Mouse (Mus musculus): ENCODE measurements around the gene Tmem80. TPM values are rescaled to one million over a fixed set of nuclear protein-coding genes. Genes with fewer than 3 reads are reported as not detected.

The Tmem80 gene
- total and polyA plus RNA-seq, 2 experiments from 2014 or later = 25.8 to 34.5 TPM

- Histone ChIP-seq H3K36me3 (ENCODE audit: insufficient read depth, low read length) (no peaks in the 10 kb centered on the region), H3K4me2 (ENCODE audit: low read depth, low read length, poor library complexity, severe bottlenecking) (no peak overlapping the region)
- ATAC-seq (ENCODE audit: low FRiP score) = no peak
Observed at GRCm38 (mm10) chr7:141374399-141374798, 46.9 kb downstream of the Tmem80 start.

GRCm38 (mm10) chr7:141379584-141379983, 52.0 kb downstream of the Tmem80 start:
- no peak overlapping the region for H3K9ac ChIP-seq (replicated peaks; ENCODE audit: low read length, poor library complexity, severe bottlenecking)
- H3K4me2 ChIP-seq (ENCODE audit: low read depth, low read length, poor library complexity, severe bottlenecking) = no peak overlapping the region
- H3K27ac ChIP-seq (ENCODE audit: low read depth, low read length) = no peak overlapping the region
- ATAC-seq (ENCODE audit: low FRiP score) (no peak), DNase-seq (ENCODE audit: low spot score) (no peak)
- H3K27me3 ChIP-seq (ENCODE audit: insufficient read depth, low read length) = no peaks in the 10 kb centered on the region
- WGBS = 69% methylated on average over 4 of the region's 4 CpGs
- no peaks in the 10 kb centered on the region for H3K9me3 ChIP-seq (ENCODE audit: low read length)
- no peak for TF ChIP-seq CTCF (IDR thresholded peaks at IDR 0.05)
- no peaks in the 10 kb centered on the region for H3K4me1 ChIP-seq (ENCODE audit: insufficient read depth, low read length)
- no peaks in the 10 kb centered on the region for H3K36me3 ChIP-seq (ENCODE audit: insufficient read depth, low read length)
- H3K4me3 ChIP-seq (ENCODE audit: low read depth, low read length) = no peak overlapping the region

More at GRCm38 (mm10) chr7:141374399-141374798, 46.9 kb downstream of the Tmem80 start:
- no peak for DNase-seq (ENCODE audit: low spot score)
- Histone ChIP-seq H3K9ac (replicated peaks; ENCODE audit: low read length, poor library complexity, severe bottlenecking) (no peak overlapping the region), H3K4me3 (ENCODE audit: low read depth, low read length) (no peak overlapping the region), H3K27me3 (ENCODE audit: insufficient read depth, low read length) (no peaks in the 10 kb centered on the region), H3K9me3 (ENCODE audit: low read length) (no peaks in the 10 kb centered on the region), H3K4me1 (ENCODE audit: insufficient read depth, low read length) (no peaks in the 10 kb centered on the region), H3K27ac (ENCODE audit: low read depth, low read length) (no peak overlapping the region)
- TF ChIP-seq CTCF (IDR thresholded peaks at IDR 0.05) = no peak

- Histone ChIP-seq H3K27ac (ENCODE audit: low read depth, low read length) (no peak overlapping the region), H3K9me3 (ENCODE audit: low read length) (no peaks in the 10 kb centered on the region), H3K4me3 (ENCODE audit: low read depth, low read length) (no peak overlapping the region), H3K4me1 (ENCODE audit: insufficient read depth, low read length) (no peaks in the 10 kb centered on the region), H3K27me3 (ENCODE audit: insufficient read depth, low read length) (no peaks in the 10 kb centered on the region), H3K36me3 (ENCODE audit: insufficient read depth, low read length) (no peaks in the 10 kb centered on the region), H3K9ac (replicated peaks; ENCODE audit: low read length, poor library complexity, severe bottlenecking) (no peak overlapping the region), H3K4me2 (ENCODE audit: low read depth, low read length, poor library complexity, severe bottlenecking) (no peak overlapping the region)
- no peak for TF ChIP-seq CTCF (IDR thresholded peaks at IDR 0.05)
- no peak for ATAC-seq (ENCODE audit: low FRiP score)
- 78% methylated on average over 4 of the region's 4 CpGs for WGBS
- DNase-seq (ENCODE audit: low spot score) = no peak
Observed at GRCm38 (mm10) chr7:141381068-141381835, 53.7 kb downstream of the Tmem80 start.

Other genes with a start within 250 kb of the Tmem80 start
- 0.49 TPM in 1 of 2 replicates, not detected in the other for gene Pkp3, start 249.5 kb upstream of the Tmem80 start, total RNA-seq (2014; rRNA removed)
- not detected in 2 replicates for gene Pkp3, start 249.5 kb upstream of the Tmem80 start, polyA plus RNA-seq (2015; fragmentation: Nextera tagmentation; extraction: Ambion mirVana)
- gene Sigirr, start 227.2 kb upstream of the Tmem80 start, total RNA-seq (2014; rRNA removed) = 1.1 and 3.9 TPM in 2 replicates
- gene Sigirr, start 227.2 kb upstream of the Tmem80 start, polyA plus RNA-seq (2015; fragmentation: Nextera tagmentation; extraction: Ambion mirVana) = 1.8 and 2.0 TPM in 2 replicates
- 0.33 and 1.1 TPM in 2 replicates for gene Ano9, start 209.9 kb upstream of the Tmem80 start, total RNA-seq (2014; rRNA removed)
- 0.50 and 0.72 TPM in 2 replicates for gene Ano9, start 209.9 kb upstream of the Tmem80 start, polyA plus RNA-seq (2015; fragmentation: Nextera tagmentation; extraction: Ambion mirVana)
- gene Ptdss2, start 205.4 kb upstream of the Tmem80 start, total RNA-seq (2014; rRNA removed) = 19.6 and 23.4 TPM in 2 replicates
- 90.9 and 91.0 TPM in 2 replicates for gene Ptdss2, start 205.4 kb upstream of the Tmem80 start, polyA plus RNA-seq (2015; fragmentation: Nextera tagmentation; extraction: Ambion mirVana)
- gene Rnh1, start 154.9 kb upstream of the Tmem80 start, total RNA-seq (2014; rRNA removed) = 39.1 and 47.1 TPM in 2 replicates
- 44.2 and 46.8 TPM in 2 replicates for gene Rnh1, start 154.9 kb upstream of the Tmem80 start, polyA plus RNA-seq (2015; fragmentation: Nextera tagmentation; extraction: Ambion mirVana)
- gene Hras, start 133.7 kb upstream of the Tmem80 start, total RNA-seq (2014; rRNA removed) = 109 and 113 TPM in 2 replicates
- 209 TPM in 2 replicates for gene Hras, start 133.7 kb upstream of the Tmem80 start, polyA plus RNA-seq (2015; fragmentation: Nextera tagmentation; extraction: Ambion mirVana)
- gene Lrrc56, start 133.6 kb upstream of the Tmem80 start, total RNA-seq (2014; rRNA removed) = 11.5 and 14.9 TPM in 2 replicates
- gene Lrrc56, start 133.6 kb upstream of the Tmem80 start, polyA plus RNA-seq (2015; fragmentation: Nextera tagmentation; extraction: Ambion mirVana) = 8.6 TPM in 2 replicates
- gene Lmntd2, start 113.7 kb upstream of the Tmem80 start, total RNA-seq (2014; rRNA removed) = not detected in 2 replicates
- gene Lmntd2, start 113.7 kb upstream of the Tmem80 start, polyA plus RNA-seq (2015; fragmentation: Nextera tagmentation; extraction: Ambion mirVana) = 0.10 and 0.36 TPM in 2 replicates
- gene Rassf7, start 111.9 kb upstream of the Tmem80 start, total RNA-seq (2014; rRNA removed) = 15.5 and 23.5 TPM in 2 replicates
- gene Rassf7, start 111.9 kb upstream of the Tmem80 start, polyA plus RNA-seq (2015; fragmentation: Nextera tagmentation; extraction: Ambion mirVana) = 20.7 and 21.7 TPM in 2 replicates
- 46.3 and 54.6 TPM in 2 replicates for gene Phrf1, start 99.0 kb upstream of the Tmem80 start, total RNA-seq (2014; rRNA removed)
- gene Phrf1, start 99.0 kb upstream of the Tmem80 start, polyA plus RNA-seq (2015; fragmentation: Nextera tagmentation; extraction: Ambion mirVana) = 35.1 and 39.5 TPM in 2 replicates
- 3.9 and 4.5 TPM in 2 replicates for gene Irf7, start 61.3 kb upstream of the Tmem80 start, total RNA-seq (2014; rRNA removed)
- 2.8 and 2.9 TPM in 2 replicates for gene Irf7, start 61.3 kb upstream of the Tmem80 start, polyA plus RNA-seq (2015; fragmentation: Nextera tagmentation; extraction: Ambion mirVana)
- gene Cdhr5, start 51.0 kb upstream of the Tmem80 start, total RNA-seq (2014; rRNA removed) = not detected in 2 replicates
- gene Cdhr5, start 51.0 kb upstream of the Tmem80 start, polyA plus RNA-seq (2015; fragmentation: Nextera tagmentation; extraction: Ambion mirVana) = not detected in 2 replicates
- 1.5 and 2.5 TPM in 2 replicates for gene Sct, start 48.6 kb upstream of the Tmem80 start, total RNA-seq (2014; rRNA removed)
- gene Sct, start 48.6 kb upstream of the Tmem80 start, polyA plus RNA-seq (2015; fragmentation: Nextera tagmentation; extraction: Ambion mirVana) = 3.3 and 4.3 TPM in 2 replicates
- gene Drd4, start 35.7 kb upstream of the Tmem80 start, total RNA-seq (2014; rRNA removed) = 0.55 and 0.61 TPM in 2 replicates
- gene Drd4, start 35.7 kb upstream of the Tmem80 start, polyA plus RNA-seq (2015; fragmentation: Nextera tagmentation; extraction: Ambion mirVana) = 0.73 and 0.98 TPM in 2 replicates
- 246 and 289 TPM in 2 replicates for gene Deaf1, start within 50 bp of the Tmem80 start, total RNA-seq (2014; rRNA removed)
- 291 and 306 TPM in 2 replicates for gene Deaf1, start within 50 bp of the Tmem80 start, polyA plus RNA-seq (2015; fragmentation: Nextera tagmentation; extraction: Ambion mirVana)
- 2.4 and 3.1 TPM in 2 replicates for gene Eps8l2, start 11.1 kb downstream of the Tmem80 start, total RNA-seq (2014; rRNA removed)
- gene Eps8l2, start 11.1 kb downstream of the Tmem80 start, polyA plus RNA-seq (2015; fragmentation: Nextera tagmentation; extraction: Ambion mirVana) = 0.48 and 0.74 TPM in 2 replicates
- 166 and 175 TPM in 2 replicates for gene Taldo1, start 64.5 kb downstream of the Tmem80 start, total RNA-seq (2014; rRNA removed)
- 245 and 255 TPM in 2 replicates for gene Taldo1, start 64.5 kb downstream of the Tmem80 start, polyA plus RNA-seq (2015; fragmentation: Nextera tagmentation; extraction: Ambion mirVana)
- gene Gatd1, start 86.4 kb downstream of the Tmem80 start, total RNA-seq (2014; rRNA removed) = 72.0 and 72.9 TPM in 2 replicates
- 47.7 and 48.9 TPM in 2 replicates for gene Gatd1, start 86.4 kb downstream of the Tmem80 start, polyA plus RNA-seq (2015; fragmentation: Nextera tagmentation; extraction: Ambion mirVana)
- gene Cend1, start 101.8 kb downstream of the Tmem80 start, total RNA-seq (2014; rRNA removed) = 167 and 195 TPM in 2 replicates
- 194 and 233 TPM in 2 replicates for gene Cend1, start 101.8 kb downstream of the Tmem80 start, polyA plus RNA-seq (2015; fragmentation: Nextera tagmentation; extraction: Ambion mirVana)
- gene Slc25a22, start 110.2 kb downstream of the Tmem80 start, total RNA-seq (2014; rRNA removed) = 148 and 152 TPM in 2 replicates
- 118 and 121 TPM in 2 replicates for gene Slc25a22, start 110.2 kb downstream of the Tmem80 start, polyA plus RNA-seq (2015; fragmentation: Nextera tagmentation; extraction: Ambion mirVana)
- 1.4 and 1.6 TPM in 2 replicates for gene Pidd1, start 116.3 kb downstream of the Tmem80 start, total RNA-seq (2014; rRNA removed)
- gene Pidd1, start 116.3 kb downstream of the Tmem80 start, polyA plus RNA-seq (2015; fragmentation: Nextera tagmentation; extraction: Ambion mirVana) = 1.1 and 1.3 TPM in 2 replicates
- gene Rplp2, start 119.6 kb downstream of the Tmem80 start, total RNA-seq (2014; rRNA removed) = 180 and 197 TPM in 2 replicates
- gene Rplp2, start 119.6 kb downstream of the Tmem80 start, polyA plus RNA-seq (2015; fragmentation: Nextera tagmentation; extraction: Ambion mirVana) = 761 and 852 TPM in 2 replicates
- gene Pnpla2, start 127.5 kb downstream of the Tmem80 start, total RNA-seq (2014; rRNA removed) = 6.5 and 7.0 TPM in 2 replicates
- 22.2 and 24.5 TPM in 2 replicates for gene Pnpla2, start 127.5 kb downstream of the Tmem80 start, polyA plus RNA-seq (2015; fragmentation: Nextera tagmentation; extraction: Ambion mirVana)
- gene Cracr2b, start 133.4 kb downstream of the Tmem80 start, total RNA-seq (2014; rRNA removed) = 4.0 and 5.3 TPM in 2 replicates
- gene Cracr2b, start 133.4 kb downstream of the Tmem80 start, polyA plus RNA-seq (2015; fragmentation: Nextera tagmentation; extraction: Ambion mirVana) = 5.3 and 5.9 TPM in 2 replicates
- 46.4 and 52.9 TPM in 2 replicates for gene Cd151, start 139.7 kb downstream of the Tmem80 start, total RNA-seq (2014; rRNA removed)
- gene Cd151, start 139.7 kb downstream of the Tmem80 start, polyA plus RNA-seq (2015; fragmentation: Nextera tagmentation; extraction: Ambion mirVana) = 13.6 and 15.0 TPM in 2 replicates
- 27.0 and 28.9 TPM in 2 replicates for gene Polr2l, start 147.4 kb downstream of the Tmem80 start, total RNA-seq (2014; rRNA removed)
- gene Polr2l, start 147.4 kb downstream of the Tmem80 start, polyA plus RNA-seq (2015; fragmentation: Nextera tagmentation; extraction: Ambion mirVana) = 77.9 and 78.5 TPM in 2 replicates
- 91.4 and 94.8 TPM in 2 replicates for gene Tspan4, start 147.5 kb downstream of the Tmem80 start, total RNA-seq (2014; rRNA removed)
- gene Tspan4, start 147.5 kb downstream of the Tmem80 start, polyA plus RNA-seq (2015; fragmentation: Nextera tagmentation; extraction: Ambion mirVana) = 68.1 and 75.7 TPM in 2 replicates
- gene Chid1, start 212.1 kb downstream of the Tmem80 start, total RNA-seq (2014; rRNA removed) = 35.4 and 42.8 TPM in 2 replicates
- 47.5 and 55.4 TPM in 2 replicates for gene Chid1, start 212.1 kb downstream of the Tmem80 start, polyA plus RNA-seq (2015; fragmentation: Nextera tagmentation; extraction: Ambion mirVana)
- gene Ap2a2, start 234.4 kb downstream of the Tmem80 start, total RNA-seq (2014; rRNA removed) = 203 and 220 TPM in 2 replicates
- 129 TPM in 2 replicates for gene Ap2a2, start 234.4 kb downstream of the Tmem80 start, polyA plus RNA-seq (2015; fragmentation: Nextera tagmentation; extraction: Ambion mirVana)

Data from midbrain, postnatal 0 days (tissue).